Mouse (Mus musculus): ENCODE measurements around the gene Aven. TPM values are rescaled to one million over a fixed set of nuclear protein-coding genes. Genes with fewer than 3 reads are reported as not detected.

Gene Aven
- total RNA-seq, 1 experiment from 2014 or later: 31.7 TPM

GRCm38 (mm10) chr2:112484886-112485285 is 7.9 kb upstream of the Aven start:
- no peak for ATAC-seq (replicated peaks; ENCODE audit: low read depth, poor library complexity, severe bottlenecking)

DNA sequence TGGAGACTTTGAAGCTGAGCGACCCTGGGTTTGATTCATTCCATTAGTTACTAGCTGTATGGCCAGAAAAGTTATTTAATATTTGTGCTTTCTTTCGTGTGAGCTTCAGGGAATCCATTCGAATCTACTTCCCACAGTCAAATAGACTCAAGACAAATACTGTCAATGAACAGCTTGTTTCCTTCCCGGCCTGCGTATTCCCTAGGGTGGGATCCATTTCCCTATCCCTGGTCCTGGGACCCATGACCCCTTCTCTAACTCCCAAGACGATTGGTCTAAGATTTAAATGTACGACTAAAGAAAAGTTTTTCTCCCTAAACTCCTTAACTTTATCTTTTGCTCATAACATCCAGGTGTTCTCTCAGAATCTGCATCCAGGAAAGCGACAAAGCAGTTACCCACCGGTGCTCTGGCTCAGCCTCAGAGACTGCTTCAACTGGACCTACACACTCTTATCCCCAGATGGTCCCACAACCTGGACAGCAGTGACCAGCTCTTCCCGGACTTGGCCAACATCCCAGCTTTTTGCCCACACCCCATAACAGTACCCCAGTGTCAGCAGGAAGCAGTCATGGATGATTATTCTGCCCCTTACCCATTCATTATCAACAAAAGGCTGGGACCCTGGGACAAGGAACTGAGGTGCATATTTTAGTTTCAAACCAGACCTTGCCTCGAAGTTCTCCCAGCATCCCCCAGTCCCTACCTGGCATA is 2.1 kb upstream of the Aven start:
- no peak for ATAC-seq (replicated peaks; ENCODE audit: low read depth, poor library complexity, severe bottlenecking)

DNA sequence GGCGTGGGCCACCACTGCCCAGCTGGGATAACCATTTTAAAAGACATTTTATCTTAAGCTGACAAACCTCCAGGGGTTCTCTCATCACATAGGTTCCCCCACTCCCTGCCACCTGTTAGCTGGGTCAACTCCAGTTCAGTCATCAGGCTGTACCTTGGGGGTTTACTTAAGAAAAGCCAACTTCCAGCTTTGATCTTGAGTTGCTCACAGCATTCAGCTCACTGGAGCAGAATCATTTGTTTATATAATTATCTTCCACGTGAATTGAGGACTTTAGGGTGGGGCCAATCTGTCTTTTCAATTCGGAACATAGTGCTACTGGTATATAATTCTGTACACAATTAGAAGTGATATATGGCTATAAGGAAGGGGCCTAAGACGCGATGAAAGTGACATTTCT is 1.1 kb upstream of the Aven start:
- no peak for ATAC-seq (replicated peaks; ENCODE audit: low read depth, poor library complexity, severe bottlenecking)

GRCm38 (mm10) chr2:112492431-112492855 is 321 bp upstream of the Aven start:
- ATAC-seq (replicated peaks; ENCODE audit: low read depth, poor library complexity, severe bottlenecking): peak; percentile 14; the same call in 1 of the 2 replicates

DNA sequence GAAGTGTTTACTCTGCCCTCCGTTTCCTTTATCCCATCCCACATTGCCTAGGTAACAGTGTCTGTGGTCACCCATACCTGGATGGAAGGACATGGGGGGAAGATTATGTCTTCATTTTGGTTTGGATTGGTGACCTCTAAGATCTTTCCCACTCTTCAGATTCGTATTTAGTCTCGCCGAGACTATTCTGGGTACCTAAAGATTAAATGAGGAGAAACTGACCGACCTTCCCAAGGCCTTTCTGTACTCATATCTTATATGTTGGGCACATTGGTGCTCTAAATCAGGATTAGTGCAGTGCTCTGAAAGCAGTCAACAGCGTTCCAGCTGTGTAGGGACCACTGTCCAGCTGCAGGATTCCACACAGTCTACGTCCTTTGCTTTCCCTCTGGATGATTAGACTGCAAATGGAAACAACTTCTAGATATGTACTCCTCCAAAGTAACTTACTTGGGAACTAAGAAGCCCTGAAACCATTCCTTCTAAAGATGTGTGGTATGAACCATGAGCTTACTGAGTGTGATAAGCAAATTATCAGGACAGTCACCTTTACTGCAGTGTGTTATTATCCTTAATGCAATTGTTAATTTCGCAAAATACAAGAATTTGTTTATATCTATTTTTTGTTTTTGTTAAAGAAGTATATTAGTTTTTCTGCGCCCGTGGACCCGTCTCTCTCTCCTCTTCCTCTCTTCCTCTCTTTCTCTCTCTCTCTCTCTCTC is 936 bp downstream of the Aven start:
- peak; percentile 17 for ATAC-seq (replicated peaks; ENCODE audit: low read depth, poor library complexity, severe bottlenecking)

- ATAC-seq (replicated peaks; ENCODE audit: low read depth, poor library complexity, severe bottlenecking): no peak
Observed at GRCm38 (mm10) chr2:112497851-112498250, 5.1 kb downstream of the Aven start.

GRCm38 (mm10) chr2:112501209-112501608 is 8.4 kb downstream of the Aven start:
- ATAC-seq (replicated peaks; ENCODE audit: low read depth, poor library complexity, severe bottlenecking): peak; percentile 100

DNA sequence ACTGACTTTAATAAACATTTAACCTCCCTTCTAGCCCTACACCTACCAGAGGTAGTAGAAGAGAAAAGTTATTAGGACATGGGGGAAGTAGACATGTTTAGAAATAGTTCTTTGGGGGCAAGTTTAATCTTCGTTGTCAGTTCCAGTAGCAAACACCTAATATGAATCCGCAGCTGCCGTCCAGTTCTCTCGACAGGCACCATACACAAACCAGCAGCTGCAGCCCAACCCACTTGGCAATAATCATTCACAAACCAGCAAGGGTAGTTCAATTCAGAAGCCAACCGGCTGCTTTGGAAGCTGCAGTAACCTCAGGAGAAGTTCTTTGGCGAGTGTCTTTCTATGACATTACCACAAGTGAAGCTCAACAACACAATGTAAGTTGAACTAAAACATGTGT is 11.2 kb downstream of the Aven start:
- no peak for ATAC-seq (replicated peaks; ENCODE audit: low read depth, poor library complexity, severe bottlenecking)

DNA sequence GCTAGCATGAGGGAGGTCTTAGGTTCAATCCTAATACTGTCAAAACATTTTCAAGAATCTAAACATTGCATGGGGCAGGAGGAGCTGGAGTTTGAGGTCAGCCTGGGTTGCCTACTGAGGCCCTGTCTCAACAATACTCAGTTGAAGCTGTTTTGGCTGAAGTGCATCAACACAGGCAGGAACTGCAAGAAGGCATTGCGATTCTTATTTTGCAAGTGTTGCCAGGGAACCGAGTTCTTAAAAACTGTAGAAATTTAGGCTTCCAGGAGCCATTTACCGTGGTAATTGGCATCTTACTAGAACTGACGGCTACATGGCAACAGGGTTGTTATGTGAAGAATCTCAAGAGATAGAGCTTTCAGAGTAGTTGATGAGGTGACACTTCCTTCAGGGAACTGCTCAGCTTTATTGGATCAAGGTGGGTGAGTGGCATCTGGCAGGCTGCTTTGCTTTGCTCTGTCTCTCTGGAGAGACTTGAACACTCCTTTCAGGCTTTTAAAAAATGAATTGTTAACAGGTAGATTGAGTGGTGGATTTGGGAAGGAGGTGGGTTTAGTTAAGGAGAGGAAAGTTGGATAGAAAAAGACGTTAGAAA is 14.2 kb downstream of the Aven start:
- no peak for ATAC-seq (replicated peaks; ENCODE audit: low read depth, poor library complexity, severe bottlenecking)

- ATAC-seq (replicated peaks; ENCODE audit: low read depth, poor library complexity, severe bottlenecking): peak; percentile 67
Observed at GRCm38 (mm10) chr2:112507444-112507843, 14.7 kb downstream of the Aven start.

- ATAC-seq (replicated peaks; ENCODE audit: low read depth, poor library complexity, severe bottlenecking): peak; percentile 88
Observed at GRCm38 (mm10) chr2:112510140-112510539, 17.4 kb downstream of the Aven start.

- peak; percentile 50 for ATAC-seq (replicated peaks; ENCODE audit: low read depth, poor library complexity, severe bottlenecking)
Observed at GRCm38 (mm10) chr2:112513036-112513435, 20.3 kb downstream of the Aven start.

GRCm38 (mm10) chr2:112516728-112517127 is 24.0 kb downstream of the Aven start:
- ATAC-seq (replicated peaks; ENCODE audit: low read depth, poor library complexity, severe bottlenecking): no peak

GRCm38 (mm10) chr2:112517218-112517617 is 24.5 kb downstream of the Aven start:
- ATAC-seq (replicated peaks; ENCODE audit: low read depth, poor library complexity, severe bottlenecking): no peak

DNA sequence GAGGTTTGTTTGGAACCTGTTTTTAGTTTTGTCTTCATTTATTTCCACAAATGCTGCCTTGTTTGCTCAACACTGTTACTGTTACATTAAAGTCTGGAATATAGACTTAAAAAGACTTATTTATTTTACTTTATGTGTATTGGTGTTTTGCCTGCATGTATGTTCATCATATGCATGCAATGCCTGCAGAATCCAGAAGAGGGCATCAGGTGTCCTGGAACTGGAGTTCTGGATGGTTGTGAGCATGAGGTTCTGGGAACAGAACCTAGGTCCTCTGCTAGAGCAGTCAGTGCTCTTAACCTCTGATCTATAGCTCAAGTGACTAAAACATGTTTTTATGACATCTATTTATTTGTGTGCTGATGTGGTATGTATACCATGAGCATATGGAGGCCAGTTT is 25.8 kb downstream of the Aven start:
- ATAC-seq (replicated peaks; ENCODE audit: low read depth, poor library complexity, severe bottlenecking): no peak

- peak; percentile 54; the same call in 1 of the 2 replicates for ATAC-seq (replicated peaks; ENCODE audit: low read depth, poor library complexity, severe bottlenecking)
Observed at GRCm38 (mm10) chr2:112520526-112521482, 28.0 kb downstream of the Aven start.

- ATAC-seq (replicated peaks; ENCODE audit: low read depth, poor library complexity, severe bottlenecking): no peak
Observed at GRCm38 (mm10) chr2:112526933-112527332, 34.2 kb downstream of the Aven start.

GRCm38 (mm10) chr2:112532812-112533496 is 40.2 kb downstream of the Aven start:
- ATAC-seq (replicated peaks; ENCODE audit: low read depth, poor library complexity, severe bottlenecking): no peak

GRCm38 (mm10) chr2:112534677-112535222 is 42.0 kb downstream of the Aven start:
- no peak for ATAC-seq (replicated peaks; ENCODE audit: low read depth, poor library complexity, severe bottlenecking)

Data from common myeloid progenitor, adult 5-6 weeks (primary cell).